Mouse (Mus musculus): ENCODE results near the gene Cpm. TPM values are rescaled to one million over a fixed set of nuclear protein-coding genes. Genes with fewer than 3 reads are reported as not detected.
"Not testable (repeated sequence)": the region's sequence is repeated elsewhere in the genome, so short reads cannot be mapped to it uniquely, and the experiment has no call there.

The Cpm gene
- polyA plus RNA-seq, 1 experiment from 2014 or later, result 4.6 TPM

DNA sequence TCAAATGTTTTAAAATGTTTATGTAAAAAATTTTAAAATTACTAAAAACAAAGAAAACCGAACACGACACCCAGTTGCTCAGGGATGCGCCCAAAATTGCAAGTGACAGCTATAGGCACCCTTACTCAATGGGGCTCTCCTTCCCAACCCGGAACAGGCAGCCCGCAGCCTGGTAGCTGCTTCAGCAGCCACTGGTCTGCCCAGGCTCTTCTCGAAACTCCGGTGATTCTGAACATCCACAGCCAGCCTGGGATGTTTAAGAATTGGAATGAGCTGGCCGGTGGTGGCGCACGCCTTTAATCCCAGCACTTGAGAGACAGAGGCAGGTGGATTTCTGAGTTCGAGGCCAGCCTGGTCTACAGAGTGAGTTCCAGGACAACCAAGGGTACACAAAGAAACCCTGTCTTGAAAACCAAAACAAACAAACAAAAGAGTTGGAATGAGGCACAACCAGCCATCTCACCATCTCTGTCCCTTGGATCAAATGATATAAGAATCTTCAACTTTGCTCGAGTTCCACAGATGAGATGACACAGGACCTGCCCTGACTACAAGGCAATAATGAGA is 101.4 kb downstream of the Cpm start:
- no peak overlapping the region for H3K4me2 ChIP-seq (ENCODE audit: low read length)
- no peak for ATAC-seq
- no peaks in the 10 kb centered on the region for H3K4me1 ChIP-seq (replicated peaks; ENCODE audit: control insufficient read depth, insufficient read depth, low read length)
- H3K4me3 ChIP-seq (replicated peaks; ENCODE audit: low read length), result no peak overlapping the region
- no peak overlapping the region for H3K9ac ChIP-seq (replicated peaks; ENCODE audit: low read depth, low read length)
- WGBS, result 96% methylated on average over 12 of the region's 12 CpGs
- H3K27me3 ChIP-seq (replicated peaks; ENCODE audit: control insufficient read depth, insufficient read depth, low read length), result no peaks in the 10 kb centered on the region
- no peaks in the 10 kb centered on the region for H3K9me3 ChIP-seq (ENCODE audit: control insufficient read depth, low read length)
- no peak overlapping the region for H3K27ac ChIP-seq (ENCODE audit: low read length)
- no peaks in the 10 kb centered on the region; the same call in 1 of the 2 replicates for H3K36me3 ChIP-seq (ENCODE audit: control insufficient read depth, insufficient read depth)

DNA sequence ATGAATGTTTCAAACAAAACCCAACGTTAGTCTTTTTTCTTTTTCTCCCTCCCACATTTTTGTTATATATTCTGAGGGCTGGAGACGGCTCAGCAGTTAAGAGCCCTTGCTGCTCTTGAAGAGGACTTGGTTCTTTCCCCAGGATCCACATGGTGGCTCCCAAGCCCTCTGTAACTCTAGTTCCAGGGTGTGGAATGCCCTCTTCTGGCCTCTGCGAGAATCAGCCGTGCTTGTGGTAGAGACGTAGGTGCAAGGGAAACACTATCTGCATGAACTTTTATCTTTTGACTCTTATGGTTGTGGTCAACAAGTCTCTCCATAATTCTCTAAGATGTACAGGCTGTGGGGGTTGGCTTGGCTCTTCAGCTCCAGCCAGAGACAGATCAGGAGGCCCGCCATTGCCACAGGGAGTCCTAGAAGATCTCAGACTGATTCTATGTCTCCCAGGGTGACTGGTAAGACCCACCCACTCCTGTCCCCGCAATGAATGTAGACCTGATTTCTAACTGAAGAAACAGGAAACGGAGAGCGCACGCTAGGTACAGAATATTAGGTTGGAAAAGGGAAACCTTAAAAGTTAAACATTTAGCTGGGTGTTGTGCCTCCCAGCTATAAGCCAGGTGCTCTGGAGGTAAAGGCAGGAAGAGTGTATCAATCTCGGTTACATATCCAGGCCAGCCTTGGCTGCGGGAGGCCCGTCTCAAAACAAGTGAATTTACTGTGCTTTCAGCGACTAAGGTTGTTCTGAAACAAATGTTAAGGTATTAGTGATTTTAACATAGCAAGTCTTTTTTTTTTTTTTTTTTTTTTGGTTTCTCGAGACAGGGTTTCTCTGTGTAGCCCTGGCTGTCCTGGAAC is 102.2 kb downstream of the Cpm start:
- H3K27ac ChIP-seq (ENCODE audit: low read length), result no peak overlapping the region
- no peak for ATAC-seq
- 61% methylated on average over 14 of the region's 15 CpGs for WGBS
- no peaks in the 10 kb centered on the region for H3K27me3 ChIP-seq (replicated peaks; ENCODE audit: control insufficient read depth, insufficient read depth, low read length)
- H3K36me3 ChIP-seq (ENCODE audit: control insufficient read depth, insufficient read depth), result peaks cover 3% of the 10 kb centered on the region; the same call in 1 of the 2 replicates
- no peak overlapping the region for H3K9ac ChIP-seq (replicated peaks; ENCODE audit: low read depth, low read length)
- H3K4me1 ChIP-seq (replicated peaks; ENCODE audit: control insufficient read depth, insufficient read depth, low read length), result no peaks in the 10 kb centered on the region
- H3K9me3 ChIP-seq (ENCODE audit: control insufficient read depth, low read length), result no peaks in the 10 kb centered on the region
- H3K4me3 ChIP-seq (replicated peaks; ENCODE audit: low read length), result no peak overlapping the region
- no peak overlapping the region for H3K4me2 ChIP-seq (ENCODE audit: low read length)

DNA sequence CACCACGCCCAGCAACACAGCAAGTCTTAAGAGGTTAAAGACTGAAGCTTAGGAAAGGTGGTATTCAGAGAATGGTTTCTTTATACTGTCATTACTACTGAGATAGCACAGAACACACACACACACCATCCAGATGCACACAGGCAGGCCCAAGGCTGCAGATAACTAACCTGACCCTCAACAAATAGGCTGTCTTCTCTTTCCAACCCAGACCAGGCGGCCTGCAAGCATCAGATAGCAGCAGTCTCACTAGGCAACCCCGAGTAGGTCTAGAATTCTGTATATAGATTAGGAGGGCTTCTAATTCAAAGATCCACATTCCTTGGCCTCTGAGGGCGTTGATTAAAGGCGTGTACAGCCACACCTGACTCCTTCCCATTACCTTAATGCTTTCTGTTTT is 102.9 kb downstream of the Cpm start:
- 88% methylated on average over 5 of the region's 5 CpGs for WGBS
- Histone ChIP-seq H3K4me1 (replicated peaks; ENCODE audit: control insufficient read depth, insufficient read depth, low read length) (no peaks in the 10 kb centered on the region), H3K9me3 (ENCODE audit: control insufficient read depth, low read length) (no peaks in the 10 kb centered on the region), H3K4me3 (replicated peaks; ENCODE audit: low read length) (no peak overlapping the region), H3K36me3 (ENCODE audit: control insufficient read depth, insufficient read depth) (peaks cover 3% of the 10 kb centered on the region; the same call in 1 of the 2 replicates), H3K9ac (replicated peaks; ENCODE audit: low read depth, low read length) (no peak overlapping the region), H3K27ac (ENCODE audit: low read length) (no peak overlapping the region), H3K27me3 (replicated peaks; ENCODE audit: control insufficient read depth, insufficient read depth, low read length) (no peaks in the 10 kb centered on the region), H3K4me2 (ENCODE audit: low read length) (no peak overlapping the region)
- no peak for ATAC-seq

DNA sequence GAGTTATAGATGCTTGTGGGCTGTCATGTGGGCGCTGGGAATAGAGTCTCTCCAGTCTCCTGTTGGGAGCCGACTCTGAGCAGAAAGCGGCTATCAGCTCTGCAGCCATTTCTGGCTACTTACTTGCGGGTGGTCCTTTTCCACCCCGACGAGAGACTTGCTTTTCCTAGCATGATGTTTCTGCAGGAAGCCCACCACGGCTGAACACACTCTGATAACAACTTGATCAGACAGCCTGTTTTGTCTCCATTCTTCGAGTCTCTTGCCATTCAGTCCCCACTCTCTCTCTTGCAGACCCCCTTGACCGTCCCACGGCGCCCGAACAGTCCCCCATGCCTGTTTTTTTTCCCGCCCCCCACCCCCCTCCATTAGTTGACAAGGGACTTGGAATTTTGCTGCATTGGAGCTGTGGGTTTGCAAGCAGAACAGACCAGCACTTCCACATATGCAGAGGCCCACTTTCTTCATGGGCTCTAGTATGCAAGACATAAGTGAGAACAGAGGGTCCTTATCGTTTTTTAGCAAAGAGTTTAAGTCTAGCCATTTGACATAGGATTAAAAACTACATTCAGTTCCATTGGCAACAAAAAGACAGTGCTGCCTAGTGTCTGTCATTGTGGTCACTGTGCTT is 103.8 kb downstream of the Cpm start:
- Histone ChIP-seq H3K36me3 (ENCODE audit: control insufficient read depth, insufficient read depth) (peaks cover 5% of the 10 kb centered on the region; the same call in 1 of the 2 replicates), H3K4me3 (replicated peaks; ENCODE audit: low read length) (no peak overlapping the region), H3K27me3 (replicated peaks; ENCODE audit: control insufficient read depth, insufficient read depth, low read length) (no peaks in the 10 kb centered on the region), H3K27ac (ENCODE audit: low read length) (no peak overlapping the region), H3K4me2 (ENCODE audit: low read length) (no peak overlapping the region), H3K9me3 (ENCODE audit: control insufficient read depth, low read length) (no peaks in the 10 kb centered on the region), H3K9ac (replicated peaks; ENCODE audit: low read depth, low read length) (no peak overlapping the region), H3K4me1 (replicated peaks; ENCODE audit: control insufficient read depth, insufficient read depth, low read length) (no peaks in the 10 kb centered on the region)
- ATAC-seq, result no peak
- 88% methylated on average over 14 of the region's 14 CpGs for WGBS

DNA sequence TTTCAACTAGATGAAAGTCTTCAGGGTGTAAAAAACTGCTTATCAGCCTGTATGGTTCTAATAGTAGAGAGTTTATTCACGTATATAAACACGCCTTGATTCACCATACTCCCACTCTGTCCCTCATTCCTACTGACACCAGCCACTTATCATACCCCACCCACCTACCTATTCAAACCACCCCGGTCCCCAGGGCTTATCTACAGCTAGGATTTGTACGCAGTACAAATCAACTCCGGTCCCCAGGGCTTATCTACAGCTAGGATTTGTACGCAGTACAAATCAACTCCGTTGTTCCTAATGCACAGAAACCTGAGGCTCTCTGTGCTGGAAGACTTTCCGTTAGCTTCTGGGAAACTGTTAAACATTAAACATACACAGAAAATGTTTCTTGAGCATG is 104.3 kb downstream of the Cpm start:
- ATAC-seq; H3K36me3 ChIP-seq (ENCODE audit: control insufficient read depth, insufficient read depth): not testable (repeated sequence)

DNA sequence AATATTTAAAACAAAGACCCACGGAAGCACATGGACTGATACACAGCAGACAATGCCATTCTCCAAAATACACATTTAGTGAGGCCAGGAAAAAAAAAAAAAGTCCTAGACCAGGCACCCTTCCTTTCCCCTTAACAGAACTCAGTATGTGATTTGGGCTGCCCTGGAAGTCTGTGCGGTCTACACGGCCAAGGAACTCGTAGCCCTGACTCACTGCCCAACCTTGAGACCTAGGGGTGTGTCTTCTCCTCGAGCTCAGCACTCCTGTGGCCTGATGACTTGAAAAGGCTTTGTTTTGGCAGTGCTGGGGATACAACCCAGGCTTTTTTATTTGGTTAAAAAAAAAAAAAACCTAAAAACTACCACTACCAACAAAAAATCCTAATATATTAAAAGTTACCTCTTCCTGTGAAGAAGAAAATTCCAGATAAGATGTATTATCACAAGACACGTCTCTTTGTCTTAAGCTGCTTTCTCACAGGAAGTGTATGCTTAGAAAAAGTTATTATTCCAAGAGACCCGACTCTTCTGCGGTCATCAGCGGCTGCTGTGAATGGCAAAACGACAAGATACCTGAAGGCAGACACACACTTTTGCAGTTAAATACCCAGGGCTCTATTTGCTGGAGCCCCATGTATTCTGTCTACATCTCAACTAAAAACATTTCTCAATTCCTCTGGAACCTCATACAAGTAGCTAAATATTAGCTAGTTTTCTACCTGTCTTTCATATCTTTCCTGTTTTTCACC is 105.0 kb downstream of the Cpm start:
- not testable (repeated sequence) for H3K27ac ChIP-seq (ENCODE audit: low read length); H3K4me1 ChIP-seq (replicated peaks; ENCODE audit: control insufficient read depth, insufficient read depth, low read length); H3K27me3 ChIP-seq (replicated peaks; ENCODE audit: control insufficient read depth, insufficient read depth, low read length); H3K9ac ChIP-seq (replicated peaks; ENCODE audit: low read depth, low read length); ATAC-seq; H3K4me2 ChIP-seq (ENCODE audit: low read length); H3K9me3 ChIP-seq (ENCODE audit: control insufficient read depth, low read length); H3K4me3 ChIP-seq (replicated peaks; ENCODE audit: low read length)
- H3K36me3 ChIP-seq (ENCODE audit: control insufficient read depth, insufficient read depth), result peaks cover 13% of the 10 kb centered on the region; the same call in 1 of the 2 replicates
- WGBS, result 84% methylated on average over 9 of the region's 10 CpGs

More for the DNA sequence above, 104.3 kb downstream of the Cpm start:
- 95% methylated on average over 8 of the region's 8 CpGs for WGBS
- not testable (repeated sequence) for H3K4me3 ChIP-seq (replicated peaks; ENCODE audit: low read length); H3K4me1 ChIP-seq (replicated peaks; ENCODE audit: control insufficient read depth, insufficient read depth, low read length); H3K27ac ChIP-seq (ENCODE audit: low read length); H3K27me3 ChIP-seq (replicated peaks; ENCODE audit: control insufficient read depth, insufficient read depth, low read length); H3K4me2 ChIP-seq (ENCODE audit: low read length); H3K9ac ChIP-seq (replicated peaks; ENCODE audit: low read depth, low read length); H3K9me3 ChIP-seq (ENCODE audit: control insufficient read depth, low read length)

DNA sequence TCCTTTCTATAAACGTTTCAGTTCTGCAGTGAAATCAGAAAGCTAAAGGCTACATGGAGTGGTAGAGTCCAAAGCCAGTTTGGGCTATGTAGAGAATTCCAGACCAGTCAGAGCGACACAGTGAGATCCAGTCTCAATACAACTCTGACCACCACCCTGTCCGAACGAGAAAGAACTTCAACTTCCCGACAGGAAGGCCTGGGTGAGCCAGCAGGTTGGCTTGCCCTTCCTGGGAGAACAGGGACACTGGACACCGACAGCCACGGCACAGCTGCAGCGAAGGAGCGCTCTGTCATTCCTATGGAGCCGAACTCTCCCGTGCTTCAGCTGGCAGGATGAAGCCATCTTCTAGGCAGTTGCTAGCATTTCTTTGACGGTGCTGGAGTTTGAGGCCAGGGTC is 106.1 kb downstream of the Cpm start:
- not testable (repeated sequence) for H3K4me2 ChIP-seq (ENCODE audit: low read length); H3K9me3 ChIP-seq (ENCODE audit: control insufficient read depth, low read length); H3K4me1 ChIP-seq (replicated peaks; ENCODE audit: control insufficient read depth, insufficient read depth, low read length); ATAC-seq; H3K4me3 ChIP-seq (replicated peaks; ENCODE audit: low read length); H3K27me3 ChIP-seq (replicated peaks; ENCODE audit: control insufficient read depth, insufficient read depth, low read length); H3K27ac ChIP-seq (ENCODE audit: low read length); H3K9ac ChIP-seq (replicated peaks; ENCODE audit: low read depth, low read length)
- WGBS, result 91% methylated on average over 11 of the region's 12 CpGs
- peaks cover 20% of the 10 kb centered on the region for H3K36me3 ChIP-seq (ENCODE audit: control insufficient read depth, insufficient read depth)

DNA sequence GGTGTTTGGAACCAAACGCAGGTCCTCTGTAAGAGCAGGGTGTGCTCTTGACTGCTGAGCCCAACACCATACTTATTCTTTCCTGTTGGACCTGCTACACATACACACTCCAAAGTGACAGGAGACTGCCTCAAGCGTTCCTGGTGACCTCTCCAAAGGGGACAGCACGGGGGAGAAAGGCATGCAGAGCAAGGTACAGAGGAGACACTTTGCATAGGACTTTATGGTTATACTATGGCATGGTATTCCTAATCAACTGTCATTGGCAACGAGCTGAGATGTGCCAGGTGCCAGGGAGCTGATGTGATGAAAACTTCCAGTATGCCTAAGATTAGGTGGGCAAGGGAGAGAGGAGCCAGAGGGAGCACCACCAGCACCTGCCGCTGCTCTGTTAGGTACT is 107.3 kb downstream of the Cpm start:
- no peak for ATAC-seq
- H3K27ac ChIP-seq (ENCODE audit: low read length), result no peak overlapping the region
- no peak overlapping the region for H3K4me2 ChIP-seq (ENCODE audit: low read length)
- WGBS, result 95% methylated on average over 5 of the region's 5 CpGs
- peaks cover 20% of the 10 kb centered on the region for H3K36me3 ChIP-seq (ENCODE audit: control insufficient read depth, insufficient read depth)
- no peaks in the 10 kb centered on the region for H3K27me3 ChIP-seq (replicated peaks; ENCODE audit: control insufficient read depth, insufficient read depth, low read length)
- no peaks in the 10 kb centered on the region for H3K9me3 ChIP-seq (ENCODE audit: control insufficient read depth, low read length)
- no peaks in the 10 kb centered on the region for H3K4me1 ChIP-seq (replicated peaks; ENCODE audit: control insufficient read depth, insufficient read depth, low read length)
- H3K9ac ChIP-seq (replicated peaks; ENCODE audit: low read depth, low read length), result no peak overlapping the region
- H3K4me3 ChIP-seq (replicated peaks; ENCODE audit: low read length), result no peak overlapping the region
